ENCODE assay signal across 19 mouse cellular contexts in genomic region chr19:3550101-3550500, GRCm38 (mm10). TPM values are rescaled to one million over a fixed set of nuclear protein-coding genes. Genes with fewer than 3 reads are reported as not detected.
A peak's percentile ranks its signal among the peaks of the same experiment; 100 is the strongest.
DNase-seq lines count a peak whose midpoint lies in the region; ATAC-seq and TF ChIP-seq lines count a peak whose summit lies in the region.
"Had no signal": no experiment of that assay in that cellular context is flagged by ENCODE, and none has a peak within 500 bp of the region (broad histone marks: within the 10 kb centered on the region; RNA-seq: fewer than 3 reads in every experiment).

No protein-coding gene starts in this region.

- H3K4me2 ChIP-seq in intestine, postnatal 0 days (replicated peaks; ENCODE audit: low read depth): no peak overlapping the region
- no peak overlapping the region for H3K4me2 ChIP-seq in intestine, embryonic 15.5 days (replicated peaks)

- peak; percentile 88 for DNase-seq in large intestine, adult 2 months (ENCODE audit: low read depth, low spot score)
- DNase-seq in cerebellum, adult 11-12 months: no peak
- DNase-seq: adrenal gland, adult 2 months; adrenal gland, adult 8-10 months; adrenal gland, postnatal 10 days; adrenal gland, postnatal 14 days; adrenal gland, postnatal 25 days; adrenal gland, postnatal 36 days; B cell, adult 2 months; cerebellum, adult 11 months; cerebellum, adult 18-20 months; cerebellum, adult 2 months had no signal

- peak; percentile 68; the same call in 1 of the 2 replicates for ATAC-seq in intestine, postnatal 0 days
- ATAC-seq in intestine, embryonic 15.5 days: no peak
- ATAC-seq: activated CD4-positive, CD25-positive, alpha-beta regulatory T cell, adult 4 months; CD4-positive, CD25-positive, alpha-beta regulatory T cell, adult 4 months; Patski had no signal

- 42% methylated on average over 1 of the region's 1 CpGs for WGBS in intestine, postnatal 0 days
- 60% methylated on average over 1 of the region's 1 CpGs for WGBS in intestine, embryonic 15.5 days
- WGBS in large intestine, adult 2 months: 39% methylated on average over 1 of the region's 1 CpGs

- H3K9ac ChIP-seq in intestine, postnatal 0 days (ENCODE audit: low read depth, low read length): no peak overlapping the region
- H3K9ac ChIP-seq in intestine, embryonic 15.5 days: no peak overlapping the region

- no peak overlapping the region for H3K4me3 ChIP-seq in intestine, postnatal 0 days (ENCODE audit: low read depth, low read length)
- no peak overlapping the region for H3K4me3 ChIP-seq in intestine, embryonic 15.5 days (replicated peaks)

- H3K27me3 ChIP-seq in intestine, postnatal 0 days (replicated peaks; ENCODE audit: control insufficient read depth, insufficient read depth, low read length): no peaks in the 10 kb centered on the region
- no peaks in the 10 kb centered on the region for H3K27me3 ChIP-seq in intestine, embryonic 15.5 days (replicated peaks)
- H3K27me3 ChIP-seq: CH12.LX, Patski had no signal

- peaks cover 6% of the 10 kb centered on the region; the same call in 1 of the 2 replicates for H3K4me1 ChIP-seq in intestine, postnatal 0 days (replicated peaks; ENCODE audit: control insufficient read depth, insufficient read depth, low read length)
- H3K4me1 ChIP-seq in intestine, embryonic 15.5 days (replicated peaks): 0 out of 2 replicates have a peak, but pooled peaks cover 3% of the 10 kb centered on the region

- 0 out of 2 replicates have a peak overlapping the region, but pooled peaks have one; percentile 8 for H3K27ac ChIP-seq in intestine, postnatal 0 days (ENCODE audit: low read depth, low read length)
- no peak overlapping the region for H3K27ac ChIP-seq in intestine, embryonic 15.5 days

- H3K36me3 ChIP-seq in intestine, postnatal 0 days (ENCODE audit: control insufficient read depth, insufficient read depth): no peaks in the 10 kb centered on the region
- 0 out of 2 replicates have a peak, but pooled peaks cover 2% of the 10 kb centered on the region for H3K36me3 ChIP-seq in intestine, embryonic 15.5 days

- TF ChIP-seq CTCF in intestine, postnatal 0 days (IDR thresholded peaks at IDR 0.05; ENCODE audit: low read depth): no peak

- no peaks in the 10 kb centered on the region for H3K9me3 ChIP-seq in intestine, postnatal 0 days (ENCODE audit: control insufficient read depth)
- no peaks in the 10 kb centered on the region for H3K9me3 ChIP-seq in intestine, embryonic 15.5 days
- H3K9me3 ChIP-seq: G1E had no signal

RNA-seq across cellular contexts. Expression of gene Ppp6r3, which starts 25.4 kb away (rescaled TPM):
- polyA plus RNA-seq in intestine, postnatal 0 days (2015; fragmentation: Nextera tagmentation; extraction: Ambion mirVana): 25.7 and 28.5 TPM in 2 replicates
- 46.9 and 51.1 TPM in 2 replicates for polyA plus RNA-seq in intestine, embryonic 15.5 days (2015; fragmentation: Nextera tagmentation; extraction: Ambion mirVana)
- polyA plus RNA-seq in large intestine, adult 2 months (2012; rRNA removed): 41.1 and 63.2 TPM in 2 replicates
